Mouse (Mus musculus) thymus, adult 2 months (tissue): ENCODE data around the gene Ptprd. TPM values are rescaled to one million over a fixed set of nuclear protein-coding genes. Genes with fewer than 3 reads are reported as not detected.

Source experiments
- DNase-seq: peaks from one replicate; pipeline ENCODE4 v3.0.0; 2021
- H3K27ac ChIP-seq: fragments of 200-500 bp; 2 replicates; pipeline ENCODE4 v1.5.1; 2012; ENCODE audit warnings: low read length, control low read depth; ENCODE audit not compliant: control insufficient read depth, insufficient read depth
- H3K27me3 ChIP-seq: fragments of 200-500 bp; 2 replicates; pipeline ENCODE4 v1.6.1; 2012; ENCODE audit warnings: mild to moderate bottlenecking, low read length, moderate library complexity, mixed read lengths; ENCODE audit not compliant: control insufficient read depth, insufficient read depth
- H3K36me3 ChIP-seq: fragments of 200-500 bp; 2 replicates; pipeline ENCODE4 v1.6.1; 2012; ENCODE audit warnings: mild to moderate bottlenecking, low read length, moderate library complexity; ENCODE audit not compliant: control insufficient read depth, insufficient read depth
- H3K4me1 ChIP-seq: fragments of 200-500 bp; replicated peaks from 2 replicates; pipeline ENCODE4 v1.6.1; 2012; ENCODE audit warnings: low read length; ENCODE audit not compliant: control insufficient read depth, insufficient read depth
- H3K4me3 ChIP-seq: fragments of 200-500 bp; 2 replicates; pipeline ENCODE4 v1.5.1; 2012; ENCODE audit warnings: mild to moderate bottlenecking, low read length, control low read depth, moderate library complexity; ENCODE audit not compliant: control insufficient read depth, insufficient read depth
- CTCF ChIP-seq: fragments of 200-500 bp; IDR thresholded peaks from 2 replicates; pipeline ENCODE4 v1.5.1; 2012; ENCODE audit warnings: mild to moderate bottlenecking, control low read depth, low read length, moderate library complexity, borderline replicate concordance; ENCODE audit not compliant: control insufficient read depth, poor library complexity, insufficient read depth; ENCODE audit errors: extremely low read depth
- POLR2A ChIP-seq: fragments of 200-500 bp; IDR thresholded peaks from 2 replicates; pipeline ENCODE4 v1.6.1; 2012; ENCODE audit warnings: mild to moderate bottlenecking, low read length, control low read depth, moderate library complexity; ENCODE audit not compliant: control insufficient read depth, poor library complexity, insufficient read depth; ENCODE audit errors: extremely low read depth
- WGBS: fragments of 180-500 bp; shearing (Covaris S2); methylation state at CpG from one replicate; pipeline ENCODE4 v1.1.7; 2018; 5-methylcytosine and 5-hydroxymethylcytosine counted together
- polyA plus RNA-seq: library from polyadenylated mRNA; depleted of rRNA; stranded (reverse); fragments of >200 nt; gene quantifications from 2 replicates; pipeline ENCODE4 v1.2.3, GENCODE M21; 2012

The Ptprd gene
- polyA plus RNA-seq, 1 experiment = 1.0 TPM

GRCm38 (mm10) chr4:78110898-78111297 lies 100.9 kb downstream of the Ptprd start:
- Histone ChIP-seq H3K4me1 (no peaks in the 10 kb centered on the region), H3K4me3 (no peak overlapping the region), H3K27ac (no peak overlapping the region), H3K36me3 (no peaks in the 10 kb centered on the region), H3K27me3 (no peaks in the 10 kb centered on the region)
- DNase-seq = no peak
- WGBS = 43% methylated on average over 3 of the region's 3 CpGs
- TF ChIP-seq POLR2A (no peak), CTCF (no peak)

GRCm38 (mm10) chr4:78097526-78097925 lies 114.2 kb downstream of the Ptprd start:
- H3K36me3 ChIP-seq = no peaks in the 10 kb centered on the region
- H3K27ac ChIP-seq = no peak overlapping the region
- no peak overlapping the region for H3K4me3 ChIP-seq
- TF ChIP-seq POLR2A = no peak
- no peak for TF ChIP-seq CTCF
- no peaks in the 10 kb centered on the region for H3K4me1 ChIP-seq
- DNase-seq = no peak
- no peaks in the 10 kb centered on the region for H3K27me3 ChIP-seq

- no peak overlapping the region for H3K27ac ChIP-seq
- no peaks in the 10 kb centered on the region for H3K4me1 ChIP-seq
- TF ChIP-seq CTCF (no peak), POLR2A (no peak)
- no peaks in the 10 kb centered on the region for H3K27me3 ChIP-seq
- no peak overlapping the region for H3K4me3 ChIP-seq
- H3K36me3 ChIP-seq = no peaks in the 10 kb centered on the region
- DNase-seq = no peak
Measured at GRCm38 (mm10) chr4:78082744-78083143, 129.0 kb downstream of the Ptprd start.

GRCm38 (mm10) chr4:78077499-78077898 lies 134.3 kb downstream of the Ptprd start:
- Histone ChIP-seq H3K27ac (no peak overlapping the region), H3K27me3 (no peaks in the 10 kb centered on the region), H3K4me1 (no peaks in the 10 kb centered on the region), H3K4me3 (no peak overlapping the region), H3K36me3 (no peaks in the 10 kb centered on the region)
- DNase-seq = no peak
- no peak for TF ChIP-seq POLR2A
- no peak for TF ChIP-seq CTCF

- H3K36me3 ChIP-seq = no peaks in the 10 kb centered on the region
- DNase-seq = no peak
- no peak overlapping the region for H3K27ac ChIP-seq
- WGBS = 91% methylated on average over 1 of the region's 1 CpGs
- no peak for TF ChIP-seq CTCF
- TF ChIP-seq POLR2A = no peak
- no peaks in the 10 kb centered on the region for H3K4me1 ChIP-seq
- no peaks in the 10 kb centered on the region for H3K27me3 ChIP-seq
- H3K4me3 ChIP-seq = no peak overlapping the region
Measured at GRCm38 (mm10) chr4:78077087-78077486, 134.7 kb downstream of the Ptprd start.

- H3K4me1 ChIP-seq = no peaks in the 10 kb centered on the region
- H3K4me3 ChIP-seq = no peak overlapping the region
- no peak overlapping the region for H3K27ac ChIP-seq
- no peaks in the 10 kb centered on the region for H3K36me3 ChIP-seq
- 86% methylated on average over 5 of the region's 5 CpGs for WGBS
- TF ChIP-seq POLR2A (no peak), CTCF (no peak)
- DNase-seq = no peak
- no peaks in the 10 kb centered on the region for H3K27me3 ChIP-seq
Measured at GRCm38 (mm10) chr4:78038401-78038800, 173.4 kb downstream of the Ptprd start.

- WGBS = 82% methylated on average over 1 of the region's 1 CpGs
Measured at GRCm38 (mm10) chr4:78002065-78002464, 209.7 kb downstream of the Ptprd start.

More at GRCm38 (mm10) chr4:78002065-78002464, 209.7 kb downstream of the Ptprd start:
- no peaks in the 10 kb centered on the region for H3K27me3 ChIP-seq
- no peak for DNase-seq
- H3K4me3 ChIP-seq = no peak overlapping the region
- TF ChIP-seq CTCF (no peak), POLR2A (no peak)
- H3K4me1 ChIP-seq = no peaks in the 10 kb centered on the region
- H3K27ac ChIP-seq = no peak overlapping the region
- no peaks in the 10 kb centered on the region for H3K36me3 ChIP-seq
